Comparison of ENCODE assay signal across 8 mouse cellular contexts in genomic region chr2:179070346-179070745, GRCm38 (mm10).
A peak's percentile ranks its signal among the peaks of the same experiment; 100 is the strongest.
DNase-seq lines count a peak whose midpoint lies in the region; ATAC-seq and TF ChIP-seq lines count a peak whose summit lies in the region.

No protein-coding gene starts in this region.

- no peak overlapping the region for H3K4me2 ChIP-seq in intestine, postnatal 0 days (replicated peaks; ENCODE audit: low read depth)
- H3K4me2 ChIP-seq in intestine, embryonic 16.5 days (ENCODE audit: low read depth, low read length) = no peak overlapping the region

- peak; percentile 1 for DNase-seq in CD4-positive, CD25-positive, alpha-beta regulatory T cell, adult 2 months (ENCODE audit: low read depth, low spot score)
- peak; percentile 9 for DNase-seq in thymus, adult 2 months
- no peak for DNase-seq in thymus, adult 18-20 months
- peak; percentile 49 for DNase-seq in limb, embryonic 10.5 days (ENCODE audit: low spot score)
- no peak for DNase-seq in gastrocnemius, postnatal 14 days

- no peak for ATAC-seq in CD4-positive, CD25-positive, alpha-beta regulatory T cell, adult 4 months
- ATAC-seq in intestine, postnatal 0 days = no peak
- no peak for ATAC-seq in intestine, embryonic 16.5 days

- no peak for TF ChIP-seq POLR2A in thymus, adult 2 months (IDR thresholded peaks at IDR 0.05; ENCODE audit: control insufficient read depth, extremely low read depth, insufficient read depth, low read length, poor library complexity)

- peak; percentile 84 for TF ChIP-seq CTCF in intestine, postnatal 0 days (IDR thresholded peaks at IDR 0.05; ENCODE audit: low read depth)
- no peak for TF ChIP-seq CTCF in thymus, adult 2 months (IDR thresholded peaks at IDR 0.05; ENCODE audit: borderline replicate concordance, control insufficient read depth, extremely low read depth, insufficient read depth, low read length, poor library complexity)

- H3K4me1 ChIP-seq in intestine, postnatal 0 days (replicated peaks; ENCODE audit: control insufficient read depth, insufficient read depth, low read length) = no peaks in the 10 kb centered on the region
- no peaks in the 10 kb centered on the region for H3K4me1 ChIP-seq in intestine, embryonic 16.5 days (ENCODE audit: control insufficient read depth, insufficient read depth, low read length)
- H3K4me1 ChIP-seq in thymus, adult 2 months (replicated peaks; ENCODE audit: control insufficient read depth, insufficient read depth, low read length) = no peaks in the 10 kb centered on the region
- H3K4me1 ChIP-seq in limb, embryonic 10.5 days = peaks cover 11% of the 10 kb centered on the region

- WGBS in intestine, postnatal 0 days = 43% methylated on average over 1 of the region's 1 CpGs
- 54% methylated on average over 1 of the region's 1 CpGs for WGBS in intestine, embryonic 16.5 days
- 40% methylated on average over 1 of the region's 1 CpGs for WGBS in thymus, adult 2 months
- 52% methylated on average over 1 of the region's 1 CpGs for WGBS in limb, embryonic 10.5 days

- no peak overlapping the region for H3K27ac ChIP-seq in intestine, postnatal 0 days (ENCODE audit: low read depth, low read length)
- H3K27ac ChIP-seq in intestine, embryonic 16.5 days (ENCODE audit: low read length) = no peak overlapping the region
- H3K27ac ChIP-seq in thymus, adult 2 months (ENCODE audit: control insufficient read depth, insufficient read depth, low read length) = no peak overlapping the region
- H3K27ac ChIP-seq in limb, embryonic 10.5 days = no peak overlapping the region

- H3K36me3 ChIP-seq in intestine, postnatal 0 days (ENCODE audit: control insufficient read depth, insufficient read depth) = no peaks in the 10 kb centered on the region
- no peaks in the 10 kb centered on the region for H3K36me3 ChIP-seq in intestine, embryonic 16.5 days (ENCODE audit: control insufficient read depth, insufficient read depth, low read length)
- no peaks in the 10 kb centered on the region for H3K36me3 ChIP-seq in thymus, adult 2 months (ENCODE audit: control insufficient read depth, insufficient read depth, low read length)
- H3K36me3 ChIP-seq in limb, embryonic 10.5 days = no peaks in the 10 kb centered on the region

- H3K27me3 ChIP-seq in intestine, postnatal 0 days (replicated peaks; ENCODE audit: control insufficient read depth, insufficient read depth, low read length) = no peaks in the 10 kb centered on the region
- no peaks in the 10 kb centered on the region for H3K27me3 ChIP-seq in intestine, embryonic 16.5 days (replicated peaks; ENCODE audit: control insufficient read depth, insufficient read depth, low read length)
- H3K27me3 ChIP-seq in thymus, adult 2 months (ENCODE audit: control insufficient read depth, insufficient read depth, low read length) = no peaks in the 10 kb centered on the region
- peaks cover 37% of the 10 kb centered on the region for H3K27me3 ChIP-seq in limb, embryonic 10.5 days (ENCODE audit: low read depth, poor library complexity, severe bottlenecking)

- no peak overlapping the region for H3K4me3 ChIP-seq in intestine, postnatal 0 days (ENCODE audit: low read depth, low read length)
- H3K4me3 ChIP-seq in intestine, embryonic 16.5 days (ENCODE audit: low read length) = no peak overlapping the region
- no peak overlapping the region for H3K4me3 ChIP-seq in thymus, adult 2 months (ENCODE audit: control insufficient read depth, insufficient read depth, low read length)
- no peak overlapping the region for H3K4me3 ChIP-seq in limb, embryonic 10.5 days

- no peak overlapping the region for H3K9ac ChIP-seq in intestine, postnatal 0 days (ENCODE audit: low read depth, low read length)
- H3K9ac ChIP-seq in intestine, embryonic 16.5 days (ENCODE audit: low read depth, low read length) = no peak overlapping the region

- intact Hi-C loops in gastrocnemius, postnatal 14 days (cut with DNase I; ENCODE audit: low total_unique reads) = no loop called here

- H3K9me3 ChIP-seq in intestine, postnatal 0 days (ENCODE audit: control insufficient read depth) = no peaks in the 10 kb centered on the region
- H3K9me3 ChIP-seq in intestine, embryonic 16.5 days (ENCODE audit: control insufficient read depth, low read length) = no peaks in the 10 kb centered on the region
- H3K9me3 ChIP-seq in limb, embryonic 10.5 days (replicated peaks) = no peaks in the 10 kb centered on the region

Comparison
In these comparisons a context has a peak if more than half of its experiments do, and no peak if none do; other contexts are left out.
1. DNase-seq: peak in CD4-positive, CD25-positive, alpha-beta regulatory T cell, adult 2 months (single experiment), thymus, adult 2 months (single experiment) and limb, embryonic 10.5 days (single experiment); none in thymus, adult 18-20 months (0 of 2) and gastrocnemius, postnatal 14 days (single experiment).